ENCODE assay signal across 11 mouse cellular contexts in the genomic region with DNA sequence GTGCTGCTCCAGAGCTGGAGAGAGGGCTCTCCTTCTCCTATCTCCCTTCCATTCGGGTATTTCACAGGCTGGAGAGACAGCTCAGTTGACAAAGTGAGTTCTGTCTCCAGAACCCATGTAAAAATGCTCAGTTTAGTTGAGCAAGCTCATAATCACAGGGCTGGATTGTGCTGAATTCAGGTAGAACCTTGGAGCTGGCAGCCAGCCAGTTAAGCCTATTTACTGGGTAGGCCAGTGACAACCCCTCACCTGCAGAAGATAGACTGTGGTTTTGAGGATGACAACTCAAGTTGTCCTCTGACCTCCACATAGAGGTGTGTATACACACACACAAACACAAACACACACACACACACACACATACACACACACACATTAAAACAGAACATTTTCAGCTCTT.
"Had no signal": no experiment of that assay in that cellular context is flagged by ENCODE, and none has a peak within 500 bp of the region (broad histone marks: within the 10 kb centered on the region; RNA-seq: fewer than 3 reads in every experiment).

No protein-coding gene starts in this region.

- DNase-seq: kidney, adult 8-10 months; right cerebral cortex, adult 18-20 months; right cerebral cortex, postnatal 25 days; thymus, adult 18-20 months; thymus, postnatal 14 days had no signal

- H3K27me3 ChIP-seq: limb, embryonic 15.5 days; liver, embryonic 12.5 days; neural tube, embryonic 15.5 days had no signal

- H3K36me3 ChIP-seq: limb, embryonic 15.5 days; liver, embryonic 12.5 days; neural tube, embryonic 15.5 days had no signal

- H3K4me2 ChIP-seq: limb, embryonic 15.5 days; liver, embryonic 12.5 days; neural tube, embryonic 15.5 days had no signal

- H3K9me3 ChIP-seq: limb, embryonic 15.5 days; liver, embryonic 12.5 days; neural tube, embryonic 15.5 days had no signal

- H3K4me1 ChIP-seq: liver, embryonic 12.5 days; neural tube, embryonic 15.5 days had no signal

- H3K27ac ChIP-seq: left cerebral cortex, adult 2 months; limb, embryonic 15.5 days; liver, embryonic 12.5 days; neural tube, embryonic 15.5 days had no signal

- ATAC-seq: intestine, embryonic 16.5 days; liver, embryonic 12.5 days had no signal

- H3K9ac ChIP-seq: limb, embryonic 15.5 days; liver, embryonic 12.5 days; neural tube, embryonic 15.5 days had no signal

- H3K4me3 ChIP-seq: left cerebral cortex, adult 2 months; limb, embryonic 15.5 days; liver, embryonic 12.5 days; myocyte; neural tube, embryonic 15.5 days had no signal
